Mouse (Mus musculus): ENCODE data around the gene Arl15. TPM values are rescaled to one million over a fixed set of nuclear protein-coding genes. Genes with fewer than 3 reads are reported as not detected.
A peak's percentile ranks its signal among the peaks of the same experiment; 100 is the strongest.

Arl15 gene
- total RNA-seq, 2 experiments from 2014 or later = 4.6 to 6.2 TPM

DNA sequence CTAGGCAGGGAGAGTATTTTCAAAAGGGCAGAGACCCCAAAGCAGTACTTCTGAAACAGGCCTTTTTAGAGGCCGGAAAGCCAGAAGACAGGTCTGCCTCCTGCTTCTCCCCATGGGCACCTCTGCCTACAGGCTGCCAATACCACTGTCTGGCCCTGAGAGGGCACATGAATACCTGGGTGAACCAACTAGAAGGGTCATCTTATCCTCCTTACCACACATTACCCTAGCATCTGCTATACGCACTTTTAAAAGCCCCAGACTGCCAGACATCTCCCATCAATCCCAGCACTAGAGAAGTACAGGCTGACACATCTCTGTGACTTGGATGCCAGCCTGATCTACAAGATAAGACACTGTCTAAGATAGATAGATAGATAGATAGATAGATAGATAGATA, 259.0 kb downstream of the Arl15 start:
- no peak overlapping the region for H3K4me3 ChIP-seq
- no peak for DNase-seq
- intact Hi-C loops (cut with DNase I) = no loop called here
- no peak for TF ChIP-seq CTCF (IDR thresholded peaks at IDR 0.05)
- H3K27ac ChIP-seq = no peak overlapping the region

DNA sequence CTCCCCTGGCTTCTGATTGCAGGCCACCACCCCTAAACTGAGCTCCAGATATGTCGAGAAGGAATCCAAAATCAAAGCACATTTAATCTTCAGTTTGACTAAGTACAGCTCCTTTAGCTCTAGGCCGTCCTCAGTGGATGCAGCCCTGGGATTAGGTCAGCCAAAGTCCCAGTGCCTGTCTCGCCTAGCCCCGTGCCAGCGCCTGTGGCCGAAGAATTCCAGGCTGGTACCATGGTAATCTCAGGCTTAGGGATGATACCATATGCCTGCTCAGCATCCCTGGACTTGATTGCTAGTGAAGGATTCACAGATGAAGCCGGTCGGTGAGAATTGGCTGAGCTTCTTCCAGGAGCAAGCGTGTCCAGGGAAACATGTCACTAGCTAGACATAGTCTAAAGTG, 261.4 kb downstream of the Arl15 start:
- no peak for DNase-seq
- H3K4me3 ChIP-seq = no peak overlapping the region
- no peak for TF ChIP-seq CTCF (IDR thresholded peaks at IDR 0.05)
- no peak overlapping the region for H3K27ac ChIP-seq
- intact Hi-C loops (cut with DNase I) = no loop called here

DNA sequence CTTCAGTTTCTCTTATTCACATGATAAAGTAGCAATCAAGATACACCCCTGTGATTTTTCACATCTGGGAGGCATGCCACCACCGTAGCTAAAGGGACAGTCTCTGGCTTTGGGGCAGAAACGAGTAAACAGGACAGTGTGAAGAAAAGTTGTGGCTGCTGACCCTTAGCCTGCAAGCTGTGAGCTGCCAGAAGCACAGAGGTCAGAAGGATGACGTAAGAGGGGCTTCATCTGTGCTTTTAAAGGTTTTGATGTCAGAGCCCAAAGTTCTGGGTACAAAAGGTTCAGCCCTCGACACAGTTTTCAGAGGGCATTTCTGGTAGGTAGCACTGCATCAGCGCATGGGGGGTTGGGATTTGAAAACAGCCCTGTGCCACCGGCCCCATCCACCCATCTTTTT, 266.0 kb downstream of the Arl15 start:
- H3K4me3 ChIP-seq = no peak overlapping the region
- intact Hi-C loops (cut with DNase I) = no loop called here
- DNase-seq = no peak
- TF ChIP-seq CTCF (IDR thresholded peaks at IDR 0.05) = no peak
- H3K27ac ChIP-seq = no peak overlapping the region

DNA sequence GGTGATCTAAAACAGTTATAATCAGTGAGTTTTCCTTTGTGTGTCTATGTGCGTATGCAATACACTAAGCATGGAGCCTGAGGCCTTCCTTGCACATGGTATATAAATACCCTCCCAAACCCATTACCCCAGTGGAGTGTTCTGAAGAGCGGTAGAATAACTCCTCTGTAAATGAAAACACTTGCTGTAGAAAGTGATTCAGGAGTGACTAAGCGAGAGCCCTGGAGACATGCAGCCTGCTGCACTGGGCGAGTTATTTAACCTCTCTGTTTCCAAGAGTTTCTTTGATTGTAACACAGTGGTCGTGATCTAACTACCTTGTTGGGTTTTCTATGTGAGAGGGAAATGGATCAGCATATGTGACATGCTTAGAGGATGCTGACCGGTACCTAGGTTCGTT, 266.9 kb downstream of the Arl15 start:
- intact Hi-C loops (cut with DNase I) = no loop called here
- no peak for DNase-seq
- TF ChIP-seq CTCF (IDR thresholded peaks at IDR 0.05) = no peak
- Histone ChIP-seq H3K27ac (no peak overlapping the region), H3K4me3 (no peak overlapping the region)

DNA sequence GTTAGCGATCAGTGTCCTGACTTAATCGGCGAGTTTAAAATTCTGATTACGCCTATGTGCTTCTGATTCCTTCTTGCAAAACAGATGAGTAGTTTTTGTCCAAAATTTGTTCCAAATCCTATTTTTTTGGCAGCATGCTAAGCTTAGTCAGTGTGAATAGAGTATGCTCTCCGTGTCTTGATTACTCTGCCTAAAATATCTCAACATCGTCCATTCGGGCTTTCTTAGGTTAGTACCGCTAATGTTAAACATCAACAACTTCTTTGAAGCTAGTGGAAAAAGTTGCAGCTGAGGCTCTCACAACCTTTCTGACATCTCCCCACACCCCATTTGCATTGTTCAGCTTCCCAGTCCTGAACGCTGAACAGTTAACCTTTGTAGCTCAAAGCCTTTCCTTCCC, 269.8 kb downstream of the Arl15 start:
- intact Hi-C loops (cut with DNase I) = no loop called here

DNA sequence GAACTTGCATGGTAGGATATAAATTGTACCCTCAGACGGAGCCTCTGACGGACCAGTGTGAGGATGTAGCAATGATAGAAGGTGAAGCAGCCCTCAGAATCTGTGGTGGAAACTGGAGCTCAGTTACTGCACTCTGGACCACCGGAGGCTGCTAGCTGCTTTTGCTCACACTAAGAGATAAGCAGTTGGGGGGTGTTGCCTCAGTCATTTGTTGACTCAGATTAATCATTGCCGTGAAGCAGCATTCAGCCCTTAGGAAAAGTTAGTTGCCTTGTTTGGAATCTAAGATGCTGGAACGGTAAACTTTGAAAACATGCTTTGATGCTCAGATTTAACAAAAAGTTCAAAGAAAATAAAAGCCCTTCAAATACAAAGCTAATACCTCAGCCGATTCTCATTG, 270.7 kb downstream of the Arl15 start:
- TF ChIP-seq CTCF (IDR thresholded peaks at IDR 0.05) = no peak
- intact Hi-C loops (cut with DNase I) = no loop called here
- no peak for DNase-seq
- H3K27ac ChIP-seq = no peak overlapping the region
- no peak overlapping the region for H3K4me3 ChIP-seq

More for the DNA sequence above, 269.8 kb downstream of the Arl15 start:
- no peak overlapping the region for H3K4me3 ChIP-seq
- peak overlapping the region; percentile 48 for H3K27ac ChIP-seq
- no peak for TF ChIP-seq CTCF (IDR thresholded peaks at IDR 0.05)
- no peak for DNase-seq

DNA sequence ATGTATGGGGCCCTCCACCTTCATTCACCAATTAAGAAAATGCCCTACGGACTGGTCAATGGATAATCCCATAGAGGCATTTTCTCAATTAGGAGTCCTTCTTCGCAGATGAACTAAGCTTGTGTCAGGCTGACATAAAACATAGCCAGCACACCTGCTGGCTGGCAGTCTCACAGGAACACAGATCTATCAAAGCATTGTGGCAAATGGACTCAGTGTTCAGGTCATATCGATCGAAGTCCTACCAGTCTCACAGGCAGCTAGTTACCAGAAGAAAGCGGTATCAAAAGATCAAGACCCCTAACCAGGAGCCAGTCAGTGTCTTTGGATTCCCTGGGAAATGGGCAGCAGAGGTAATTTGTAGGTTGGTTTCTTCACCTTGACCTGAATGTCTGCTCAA, 274.1 kb downstream of the Arl15 start:
- no peak overlapping the region for H3K27ac ChIP-seq
- no peak for TF ChIP-seq CTCF (IDR thresholded peaks at IDR 0.05)
- no peak for DNase-seq
- intact Hi-C loops (cut with DNase I) = no loop called here
- H3K4me3 ChIP-seq = no peak overlapping the region

DNA sequence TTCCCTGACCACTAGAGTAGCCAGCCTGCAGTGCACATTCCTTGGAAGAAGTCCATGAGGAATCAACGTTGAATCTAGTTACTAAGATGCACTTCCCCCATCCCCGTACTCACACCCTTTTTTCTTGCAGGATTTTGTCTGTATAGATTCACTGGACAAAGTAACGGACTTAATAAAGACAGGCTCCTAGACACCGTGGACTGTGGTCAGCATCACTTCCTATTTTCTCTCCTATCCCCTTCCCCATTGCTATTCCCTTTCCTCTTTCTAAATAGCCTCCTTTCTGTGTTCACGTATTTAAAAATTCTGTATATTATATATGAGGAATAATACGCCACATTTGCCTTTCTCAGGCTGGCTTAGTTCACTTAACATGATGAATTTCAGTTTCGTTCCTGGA, 277.1 kb downstream of the Arl15 start:
- DNase-seq = no peak
- TF ChIP-seq CTCF (IDR thresholded peaks at IDR 0.05) = no peak
- H3K4me3 ChIP-seq = no peak overlapping the region
- no peak overlapping the region for H3K27ac ChIP-seq
- intact Hi-C loops (cut with DNase I) = loop anchor here (10.0 kb wide), 2 partner anchors 223 to 723 kb away; no protein-coding TSS in a partner anchor

DNA sequence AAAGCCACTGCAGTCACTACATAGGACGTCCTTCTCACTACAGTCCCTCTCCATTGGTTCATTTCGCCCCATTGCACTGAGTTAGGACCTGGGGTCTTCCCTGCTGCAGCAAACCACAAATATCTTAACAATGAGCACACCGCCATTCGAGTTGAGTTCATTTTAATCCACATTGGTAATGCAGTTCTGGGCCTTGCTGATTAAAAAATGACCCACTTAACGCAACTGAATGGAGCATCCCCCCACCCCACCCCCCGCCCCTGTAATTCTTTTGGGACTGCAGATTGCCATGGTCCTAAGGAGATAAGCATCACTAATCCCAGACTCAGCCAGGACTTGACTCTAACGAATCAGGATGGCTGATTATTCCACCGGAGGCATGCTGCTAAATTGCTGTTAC, 280.2 kb downstream of the Arl15 start:
- DNase-seq = no peak
- intact Hi-C loops (cut with DNase I) = loop anchor here (10.0 kb wide), 2 partner anchors 220 to 720 kb away; no protein-coding TSS in a partner anchor

DNA sequence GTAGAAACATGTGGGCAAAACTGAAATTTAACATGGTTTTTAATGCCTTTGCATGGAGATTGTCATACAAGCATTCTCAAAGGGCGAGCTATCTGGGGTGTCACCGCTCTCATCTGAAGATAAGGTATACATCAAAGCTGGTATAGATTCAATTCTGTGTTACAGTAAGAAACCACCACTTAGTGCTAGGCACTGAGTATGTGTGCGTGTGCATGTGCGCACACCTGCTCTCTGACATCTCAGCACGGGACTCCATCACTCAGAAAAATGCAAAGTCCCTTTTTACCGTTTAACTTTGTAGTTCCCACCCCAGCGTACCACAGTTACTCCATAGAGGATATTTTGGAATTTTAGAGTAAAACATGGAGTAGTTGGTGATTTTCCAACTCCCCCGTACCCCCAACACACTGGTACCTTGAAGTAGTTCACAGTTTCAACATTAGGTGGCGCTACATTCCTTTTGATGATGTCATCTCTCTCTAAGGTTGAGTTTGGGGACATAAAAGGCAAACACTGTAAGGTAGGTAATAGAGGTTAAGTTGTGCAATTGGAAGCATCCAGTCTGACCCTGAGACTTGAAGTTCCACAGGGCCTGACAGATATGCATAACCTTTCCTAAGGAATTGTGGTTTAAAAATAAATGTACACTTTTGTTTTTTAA, 281.5 kb downstream of the Arl15 start:
- Histone ChIP-seq H3K4me3 (no peak overlapping the region), H3K27ac (no peak overlapping the region)
- DNase-seq = no peak
- TF ChIP-seq CTCF (IDR thresholded peaks at IDR 0.05) = peak; percentile 77
- intact Hi-C loops (cut with DNase I) = loop anchor here (1.0 to 10.0 kb wide), 4 partner anchors 199 to 719 kb away; no protein-coding TSS in a partner anchor

More for the DNA sequence above, 280.2 kb downstream of the Arl15 start:
- no peak for TF ChIP-seq CTCF (IDR thresholded peaks at IDR 0.05)
- Histone ChIP-seq H3K27ac (no peak overlapping the region), H3K4me3 (no peak overlapping the region)

DNA sequence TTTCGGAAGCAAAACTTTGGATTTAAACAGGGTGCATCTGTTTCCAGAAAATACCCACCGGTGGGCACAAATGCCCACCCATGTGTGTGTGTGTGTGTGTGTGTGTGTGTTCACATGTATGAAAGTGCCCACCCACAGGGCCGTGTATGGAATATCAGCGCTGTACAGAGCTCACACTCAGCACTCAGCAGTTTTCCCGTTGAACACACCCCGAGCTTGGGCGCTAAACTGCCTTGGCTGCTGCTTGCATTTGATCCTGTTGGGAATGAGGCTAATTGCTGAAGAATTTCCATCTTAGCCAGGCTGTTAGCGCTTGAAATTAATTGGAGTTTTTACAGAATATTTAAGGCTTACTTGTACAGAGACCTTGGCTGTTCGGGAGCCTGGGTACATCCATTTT, 282.9 kb downstream of the Arl15 start:
- no peak overlapping the region for H3K4me3 ChIP-seq
- no peak for TF ChIP-seq CTCF (IDR thresholded peaks at IDR 0.05)
- intact Hi-C loops (cut with DNase I) = loop anchor here (5.0 to 10.0 kb wide), 3 partner anchors 200 to 718 kb away; no protein-coding TSS in a partner anchor
- no peak overlapping the region for H3K27ac ChIP-seq
- no peak for DNase-seq

DNA sequence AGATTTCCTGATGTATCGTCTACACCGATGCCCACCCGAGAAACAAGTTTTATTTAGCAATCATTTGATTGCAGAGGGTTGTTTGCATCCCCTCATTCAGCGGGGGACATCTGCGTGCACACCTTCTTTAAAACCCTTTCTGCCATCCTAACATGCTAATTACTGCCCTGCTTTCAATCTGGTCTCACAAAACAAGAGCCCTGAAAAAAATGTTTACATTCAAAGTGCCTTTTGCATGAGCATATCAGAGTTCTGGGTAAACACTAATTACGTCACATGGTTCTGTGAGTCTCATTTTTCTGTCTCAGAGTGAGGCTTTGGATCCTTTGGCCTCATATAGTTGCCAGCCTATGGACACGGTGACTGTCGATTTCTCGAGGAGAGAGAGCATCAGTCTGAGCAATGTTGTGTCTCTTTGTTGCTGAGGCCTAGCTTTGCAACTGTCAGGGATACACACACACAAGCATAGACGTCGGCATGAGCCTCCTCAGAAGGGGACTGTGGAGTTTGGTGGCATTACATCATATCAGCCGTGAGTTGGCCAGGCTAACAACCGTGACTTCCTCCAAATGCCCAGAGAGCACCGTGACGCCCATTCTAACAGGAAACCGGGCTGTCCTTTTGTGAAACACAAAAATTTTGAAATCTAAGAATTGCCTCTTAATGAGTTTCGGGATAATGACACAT, 283.4 kb downstream of the Arl15 start:
- intact Hi-C loops (cut with DNase I) = loop anchor here (5.0 to 10.0 kb wide), 3 partner anchors 200 to 717 kb away; no protein-coding TSS in a partner anchor
- no peak overlapping the region for H3K4me3 ChIP-seq
- no peak for DNase-seq
- H3K27ac ChIP-seq = no peak overlapping the region
- TF ChIP-seq CTCF (IDR thresholded peaks at IDR 0.05) = no peak

DNA sequence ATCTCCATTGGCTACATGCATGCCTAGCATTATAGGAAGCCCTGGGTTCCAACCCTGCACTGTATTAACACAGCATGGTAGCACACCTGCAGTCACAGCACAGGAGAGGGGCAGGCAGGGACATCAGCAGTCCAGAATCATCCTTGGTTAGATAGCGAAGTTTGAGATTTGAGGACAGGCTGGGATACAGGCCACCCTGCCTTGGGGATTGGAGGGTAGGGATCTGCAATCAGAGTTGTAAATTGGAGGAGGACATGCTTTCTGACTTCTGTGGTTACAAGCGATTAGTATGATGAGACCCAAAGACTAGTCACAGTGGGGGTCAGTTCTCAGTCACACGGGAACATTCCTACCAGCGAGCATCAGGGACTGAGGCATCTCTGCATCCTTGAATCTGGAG, 284.5 kb downstream of the Arl15 start:
- Histone ChIP-seq H3K27ac (no peak overlapping the region), H3K4me3 (no peak overlapping the region)
- no peak for DNase-seq
- intact Hi-C loops (cut with DNase I) = loop anchor here (5.0 to 10.0 kb wide), 3 partner anchors 202 to 716 kb away; no protein-coding TSS in a partner anchor
- TF ChIP-seq CTCF (IDR thresholded peaks at IDR 0.05) = no peak
